Mouse (Mus musculus) embryonic facial prominence, embryonic 10.5 days (tissue): ENCODE measurements around the gene Nenf. TPM values are rescaled to one million over a fixed set of nuclear protein-coding genes. Genes with fewer than 3 reads are reported as not detected.
A peak's percentile ranks its signal among the peaks of the same experiment; 100 is the strongest.

Experiments used
- DNase-seq: peaks from one replicate; pipeline ENCODE4 v3.0.0-alpha.2; 2017; ENCODE audit warnings: low spot score
- H3K27ac ChIP-seq: fragments of 300-500 bp; sonication (generic); replicated peaks from 2 replicates; pipeline ENCODE4 v1.5.1; 2016; ENCODE audit warnings: mild to moderate bottlenecking
- H3K27me3 ChIP-seq: fragments of 300-500 bp; sonication (generic); replicated peaks from 2 replicates; pipeline ENCODE4 v1.6.1; 2016; ENCODE audit warnings: low read depth, mild to moderate bottlenecking; ENCODE audit not compliant: poor library complexity, severe bottlenecking
- H3K36me3 ChIP-seq: fragments of 300-500 bp; sonication (generic); replicated peaks from 2 replicates; pipeline ENCODE4 v1.6.1; 2016; ENCODE audit warnings: mild to moderate bottlenecking, moderate library complexity
- H3K4me1 ChIP-seq: fragments of 300-500 bp; sonication (generic); 2 replicates; pipeline ENCODE4 v1.6.1; 2016
- H3K4me3 ChIP-seq: fragments of 300-500 bp; sonication (generic); 2 replicates; pipeline ENCODE4 v1.5.1; 2016; ENCODE audit warnings: mild to moderate bottlenecking, moderate library complexity
- H3K9me3 ChIP-seq: fragments of 300-500 bp; sonication (generic); 2 replicates; pipeline ENCODE4 v1.6.1; 2016; ENCODE audit warnings: mild to moderate bottlenecking
- WGBS: fragments of 180-500 bp; shearing (Covaris S2); methylation state at CpG from one replicate; pipeline ENCODE4 v1.1.7; 2016; 5-methylcytosine and 5-hydroxymethylcytosine counted together
- polyA plus RNA-seq: library from polyadenylated mRNA; unstranded; fragments of >200 nt; fragmentation: Nextera tagmentation; extraction: Ambion mirVana; gene quantifications from 2 replicates; pipeline ENCODE4 v1.2.1, GENCODE M21; 2016

The Nenf gene
- polyA plus RNA-seq, 1 experiment from 2014 or later = 48.6 TPM

DNA sequence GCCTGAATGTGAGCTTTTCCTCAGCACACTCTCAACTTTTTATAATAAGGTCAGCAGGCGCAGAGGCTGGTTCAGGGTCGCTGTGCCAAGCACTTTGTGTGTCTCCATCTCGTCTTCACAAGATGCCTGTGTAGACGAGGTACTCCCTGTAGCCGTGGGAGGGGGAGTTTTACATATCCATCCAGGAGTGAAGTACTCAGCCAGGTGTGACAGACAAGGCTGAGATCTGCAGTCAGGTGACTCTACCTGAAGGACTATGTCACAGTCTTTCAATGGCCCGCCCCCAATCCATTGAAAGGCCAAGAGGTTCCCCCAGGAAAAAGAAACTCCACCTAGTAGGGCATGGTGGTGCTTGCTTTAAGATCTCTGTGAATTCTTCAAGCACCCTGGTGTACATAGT is 4.8 kb downstream of the Nenf start:
- Histone ChIP-seq H3K4me1 (peaks cover 20% of the 10 kb centered on the region), H3K9me3 (no peaks in the 10 kb centered on the region), H3K27me3 (no peaks in the 10 kb centered on the region), H3K4me3 (peak overlapping the region; percentile 71), H3K36me3 (peaks cover 6% of the 10 kb centered on the region), H3K27ac (0 out of 2 replicates have a peak overlapping the region, but pooled peaks have one; percentile 86)
- no peak for DNase-seq
- 80% methylated on average over 6 of the region's 6 CpGs for WGBS

DNA sequence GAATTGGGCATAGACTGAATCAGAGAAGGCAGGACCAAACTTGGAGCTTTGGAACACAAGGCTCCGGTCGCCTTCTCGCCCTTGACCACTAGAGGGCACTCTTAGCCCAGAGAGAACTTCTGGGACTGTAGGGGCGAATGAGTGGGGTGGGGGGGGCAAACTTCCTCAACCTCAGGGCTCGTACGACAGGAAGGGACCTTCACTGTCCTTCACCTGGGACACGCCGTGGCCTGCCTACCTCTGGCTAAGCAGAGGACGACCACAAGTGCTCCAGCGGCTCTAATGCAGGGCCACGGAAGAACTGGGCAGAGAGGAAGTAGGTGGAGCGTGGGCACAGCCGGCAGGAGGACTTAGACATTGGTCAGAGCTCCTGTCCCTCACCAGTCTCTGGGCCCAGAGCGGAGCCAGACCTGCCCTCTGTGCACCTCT is 5.5 kb downstream of the Nenf start:
- Histone ChIP-seq H3K4me1 (peaks cover 14% of the 10 kb centered on the region), H3K36me3 (peaks cover 13% of the 10 kb centered on the region), H3K4me3 (peak overlapping the region; percentile 71), H3K9me3 (no peaks in the 10 kb centered on the region), H3K27me3 (no peaks in the 10 kb centered on the region), H3K27ac (peak overlapping the region; percentile 86)
- WGBS = 2% methylated on average over 14 of the region's 14 CpGs
- peak; percentile 85 for DNase-seq

DNA sequence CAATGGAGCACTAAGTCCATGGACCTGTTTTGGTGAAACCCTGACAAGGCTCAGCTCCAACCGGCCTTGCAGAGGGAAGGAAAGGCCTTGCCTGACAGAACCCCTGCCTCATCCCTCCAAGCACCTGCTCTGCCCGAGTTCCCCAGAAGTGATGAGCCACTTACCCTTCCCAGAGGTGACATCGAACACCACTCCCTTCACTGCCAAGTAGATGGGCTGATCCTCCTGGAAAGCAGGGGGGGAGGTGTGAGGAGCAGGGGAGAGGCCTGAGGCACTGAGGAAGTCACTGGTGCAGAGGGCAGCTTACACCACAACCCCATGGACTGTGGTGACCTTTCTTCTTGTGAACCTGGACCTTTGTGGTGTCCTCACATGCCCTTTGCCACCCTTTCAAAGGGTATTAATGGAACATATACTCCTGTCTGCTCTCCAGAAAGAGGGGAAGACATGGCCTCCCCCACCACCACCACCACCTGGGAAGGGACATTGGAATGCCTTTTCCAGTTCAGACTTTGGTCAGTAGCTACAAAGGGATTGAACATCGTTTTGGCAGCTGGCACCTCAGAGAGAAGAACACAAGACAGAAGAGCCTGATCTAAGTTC is 6.6 kb downstream of the Nenf start:
- no peak for DNase-seq
- H3K4me3 ChIP-seq = no peak overlapping the region
- no peaks in the 10 kb centered on the region for H3K9me3 ChIP-seq
- peaks cover 19% of the 10 kb centered on the region for H3K36me3 ChIP-seq
- 69% methylated on average over 4 of the region's 4 CpGs for WGBS
- no peaks in the 10 kb centered on the region for H3K27me3 ChIP-seq
- H3K27ac ChIP-seq = no peak overlapping the region
- peaks cover 8% of the 10 kb centered on the region for H3K4me1 ChIP-seq

DNA sequence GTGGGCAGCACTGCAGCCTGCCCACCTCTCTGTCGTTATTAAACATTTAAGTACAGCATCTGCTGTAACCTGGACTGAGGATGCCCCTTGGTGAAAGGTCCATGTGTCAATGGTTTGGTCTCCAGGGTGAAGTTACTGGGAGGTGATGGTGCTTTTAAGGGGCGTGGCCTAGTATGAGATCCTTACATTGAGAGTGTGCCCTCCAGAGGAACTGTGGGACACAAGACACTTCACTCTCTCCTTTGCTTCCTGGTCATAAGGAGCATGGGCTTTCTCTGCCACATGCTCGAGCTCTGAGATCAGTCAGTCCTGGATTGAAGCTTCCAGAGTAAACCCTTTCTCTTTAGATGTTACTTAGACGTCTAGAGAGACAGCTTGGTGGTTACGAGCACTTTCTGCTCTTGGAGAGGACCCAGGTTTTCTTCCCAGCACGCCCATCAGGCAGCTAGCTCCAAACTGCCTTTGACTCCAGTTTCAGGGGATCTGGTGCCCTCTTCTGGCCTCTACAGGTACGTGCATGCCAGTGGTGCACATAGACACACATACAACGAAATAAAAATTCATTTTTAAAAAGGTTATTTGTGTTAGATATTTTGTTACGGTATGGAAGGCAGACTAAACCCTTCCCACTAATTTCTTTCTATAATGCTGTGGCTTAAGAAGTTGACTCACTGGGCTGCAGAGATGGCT is 10.1 kb downstream of the Nenf start:
- Histone ChIP-seq H3K36me3 (peaks cover 22% of the 10 kb centered on the region), H3K9me3 (no peaks in the 10 kb centered on the region), H3K4me3 (no peak overlapping the region), H3K27me3 (no peaks in the 10 kb centered on the region), H3K27ac (no peak overlapping the region), H3K4me1 (peaks cover 4% of the 10 kb centered on the region)
- WGBS = 79% methylated on average over 9 of the region's 9 CpGs
- DNase-seq = no peak

DNA sequence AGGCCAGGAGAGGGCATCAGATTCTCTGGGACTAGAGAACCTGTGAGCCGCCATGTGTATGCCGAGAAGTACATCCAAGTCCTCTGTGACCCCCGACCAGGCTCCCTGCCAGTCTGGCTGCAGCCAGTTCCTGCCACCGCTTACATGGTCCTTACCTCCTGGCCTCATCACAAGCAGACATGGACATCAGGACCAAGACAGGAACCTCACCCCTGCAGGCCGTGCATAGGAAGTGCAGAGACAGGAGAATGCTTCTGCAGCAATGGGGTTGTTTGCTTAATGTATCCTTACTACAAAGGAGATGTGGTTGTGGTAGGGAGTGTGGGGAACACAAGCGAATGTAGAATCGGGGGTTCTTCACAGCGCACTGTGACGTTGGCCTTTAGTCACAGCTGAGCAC is 11.7 kb downstream of the Nenf start:
- Histone ChIP-seq H3K9me3 (no peaks in the 10 kb centered on the region), H3K4me3 (no peak overlapping the region), H3K27ac (no peak overlapping the region), H3K36me3 (peaks cover 22% of the 10 kb centered on the region), H3K4me1 (peaks cover 7% of the 10 kb centered on the region), H3K27me3 (no peaks in the 10 kb centered on the region)
- DNase-seq = no peak
- WGBS = 86% methylated on average over 9 of the region's 9 CpGs

DNA sequence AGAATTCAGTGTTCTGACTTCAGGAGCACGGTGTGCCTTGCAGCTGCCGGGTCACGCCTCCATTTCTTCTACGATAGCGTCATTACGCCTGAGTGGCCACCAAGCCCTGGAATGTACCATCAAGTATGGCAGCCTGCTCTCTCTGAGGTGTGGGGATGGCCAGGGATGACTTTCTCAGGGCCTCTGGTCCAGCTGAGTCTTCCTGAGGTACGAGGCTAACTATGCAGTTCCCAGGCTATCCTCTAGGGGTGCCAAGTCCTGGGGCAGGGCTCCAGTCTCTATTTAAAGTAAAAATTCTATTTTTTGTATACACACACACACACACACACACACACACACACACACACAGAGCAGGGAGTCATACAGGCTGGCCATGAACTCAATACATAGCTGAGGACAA is 12.4 kb downstream of the Nenf start:
- no peaks in the 10 kb centered on the region for H3K27me3 ChIP-seq
- peaks cover 7% of the 10 kb centered on the region for H3K4me1 ChIP-seq
- 66% methylated on average over 7 of the region's 7 CpGs for WGBS
- no peak overlapping the region for H3K27ac ChIP-seq
- peak; percentile 39 for DNase-seq
- no peak overlapping the region for H3K4me3 ChIP-seq
- peaks cover 22% of the 10 kb centered on the region for H3K36me3 ChIP-seq
- no peaks in the 10 kb centered on the region for H3K9me3 ChIP-seq

DNA sequence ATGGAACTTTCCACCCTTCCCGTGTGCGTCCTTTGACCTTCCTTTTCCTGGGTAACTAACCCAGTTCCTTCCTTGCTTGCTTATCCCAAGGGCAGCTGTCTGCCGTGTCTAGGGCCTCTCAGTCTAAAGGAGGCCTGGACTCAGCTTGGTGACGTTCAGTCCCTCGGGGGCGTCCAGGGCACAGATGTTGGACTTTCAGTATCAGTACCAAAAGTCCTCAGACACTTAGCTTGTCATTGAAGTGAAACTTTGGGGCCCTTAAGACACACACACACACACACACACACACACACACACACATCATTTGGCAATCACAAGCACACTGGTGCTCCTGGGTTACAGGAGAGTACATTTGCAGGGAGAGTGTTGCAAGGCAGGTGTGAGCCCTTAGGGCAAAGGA is 13.8 kb downstream of the Nenf start:
- H3K4me1 ChIP-seq = peaks cover 11% of the 10 kb centered on the region
- no peak overlapping the region for H3K27ac ChIP-seq
- H3K9me3 ChIP-seq = no peaks in the 10 kb centered on the region

DNA sequence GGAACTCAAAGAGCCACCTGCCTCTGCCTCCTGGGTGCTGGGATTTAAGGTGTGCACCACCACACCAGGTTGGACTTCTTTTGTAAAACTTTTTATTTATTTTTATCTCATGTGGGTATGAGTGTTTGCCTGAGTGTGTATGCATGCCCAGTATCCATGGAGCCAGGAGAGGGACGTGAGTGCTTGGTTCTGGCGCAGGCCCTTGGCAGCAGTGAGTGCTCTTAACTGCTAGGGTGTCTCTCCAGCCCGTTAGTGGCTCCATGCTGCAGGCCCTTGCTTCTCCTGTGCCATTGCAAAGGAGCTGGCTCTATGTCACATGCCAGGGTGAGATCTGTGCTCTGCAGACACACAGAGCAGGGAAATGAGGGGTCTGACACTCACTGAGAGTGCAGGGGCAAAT is 14.3 kb downstream of the Nenf start:
- Histone ChIP-seq H3K9me3 (no peaks in the 10 kb centered on the region), H3K27ac (no peak overlapping the region), H3K27me3 (no peaks in the 10 kb centered on the region), H3K36me3 (peaks cover 18% of the 10 kb centered on the region), H3K4me3 (no peak overlapping the region), H3K4me1 (peaks cover 11% of the 10 kb centered on the region)
- no peak for DNase-seq
- WGBS = 80% methylated on average over 3 of the region's 3 CpGs

More for the DNA sequence above, 13.8 kb downstream of the Nenf start:
- 65% methylated on average over 6 of the region's 6 CpGs for WGBS
- Histone ChIP-seq H3K27me3 (no peaks in the 10 kb centered on the region), H3K4me3 (no peak overlapping the region), H3K36me3 (peaks cover 20% of the 10 kb centered on the region)
- DNase-seq = no peak

DNA sequence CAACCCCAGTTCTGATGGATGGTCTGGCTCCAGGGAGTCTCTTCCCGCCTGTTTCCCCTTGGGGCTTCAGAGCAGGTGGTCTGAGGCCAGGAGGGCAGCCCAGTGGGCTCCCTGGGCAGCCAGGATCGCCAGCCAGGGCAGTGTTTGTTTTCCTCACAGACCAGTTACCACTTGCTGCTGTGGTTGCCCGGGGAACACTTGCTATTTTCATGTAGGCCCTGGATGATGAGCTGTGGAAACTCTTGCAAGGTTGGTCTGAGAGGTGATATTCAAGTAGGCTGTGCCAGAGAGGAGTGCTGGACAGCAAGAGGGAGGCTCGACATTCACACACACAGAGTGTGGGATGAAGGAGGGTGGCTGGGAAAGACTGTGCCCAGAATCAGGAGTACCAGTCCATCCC is 16.1 kb downstream of the Nenf start:
- Histone ChIP-seq H3K4me1 (peaks cover 11% of the 10 kb centered on the region), H3K4me3 (no peak overlapping the region), H3K36me3 (peaks cover 8% of the 10 kb centered on the region; the same call in 1 of the 2 replicates), H3K27me3 (no peaks in the 10 kb centered on the region), H3K27ac (no peak overlapping the region), H3K9me3 (no peaks in the 10 kb centered on the region)
- no peak for DNase-seq
- 27% methylated on average over 4 of the region's 4 CpGs for WGBS

DNA sequence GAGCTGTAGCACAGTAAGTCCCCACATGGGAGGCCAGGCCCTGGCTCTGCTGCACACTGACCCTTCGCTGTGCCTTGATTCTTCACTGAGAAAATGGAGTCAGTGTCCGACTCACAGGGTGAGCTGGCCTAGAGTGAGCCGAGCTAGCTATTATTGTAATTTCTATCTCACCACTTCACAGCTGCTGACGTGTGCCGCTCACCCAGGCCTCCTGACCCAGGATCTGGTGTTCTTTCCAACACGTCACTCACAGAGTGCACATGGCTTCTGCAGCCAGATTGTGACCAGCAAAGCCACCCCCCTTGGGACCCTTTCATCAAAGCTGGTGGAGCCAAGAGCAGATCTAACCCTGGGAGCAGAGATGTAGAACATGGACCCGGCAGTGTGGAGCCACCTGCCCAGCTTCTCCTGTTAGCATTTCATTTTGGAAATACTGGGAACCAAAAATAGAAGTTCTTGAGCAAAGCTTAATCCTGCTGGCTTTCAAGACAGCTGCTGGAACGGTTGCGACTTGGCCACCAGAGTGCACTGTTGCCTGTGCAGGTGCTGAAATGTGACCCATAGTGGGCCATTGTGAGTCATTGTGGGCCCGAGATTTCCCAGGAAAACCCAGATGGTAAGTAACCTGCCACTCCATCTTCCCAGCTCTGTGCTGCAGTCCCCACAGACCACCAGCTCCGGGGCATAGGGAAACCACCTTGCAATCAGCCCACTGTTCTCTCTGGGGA is 18.6 kb downstream of the Nenf start:
- WGBS = 55% methylated on average over 11 of the region's 11 CpGs

DNA sequence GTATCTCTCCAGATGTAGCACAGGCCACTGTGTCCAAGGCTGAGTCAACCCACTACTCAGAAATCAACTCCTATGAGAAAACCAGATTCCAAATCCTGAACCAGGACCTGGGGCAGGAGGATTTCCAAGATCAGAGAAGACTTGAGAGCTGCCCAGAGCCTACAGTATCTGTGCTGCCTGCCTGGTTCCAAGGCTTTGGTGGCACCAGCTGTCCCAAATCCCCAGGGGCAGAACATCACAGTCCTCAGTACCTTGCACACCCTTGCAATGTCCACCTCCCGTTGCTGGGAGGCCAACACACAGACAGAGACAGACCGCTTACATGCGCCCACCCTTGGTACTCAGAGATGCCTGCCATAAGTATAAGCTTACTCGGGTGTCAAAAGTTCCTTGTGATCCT is 19.7 kb downstream of the Nenf start:
- Histone ChIP-seq H3K27ac (no peak overlapping the region), H3K4me1 (peaks cover 18% of the 10 kb centered on the region), H3K4me3 (no peak overlapping the region), H3K36me3 (no peaks in the 10 kb centered on the region), H3K9me3 (no peaks in the 10 kb centered on the region), H3K27me3 (no peaks in the 10 kb centered on the region)
- DNase-seq = no peak
- 93% methylated on average over 4 of the region's 4 CpGs for WGBS

More for the DNA sequence above, 18.6 kb downstream of the Nenf start:
- Histone ChIP-seq H3K27me3 (no peaks in the 10 kb centered on the region), H3K27ac (no peak overlapping the region; the same call in 1 of the 2 replicates), H3K36me3 (no peaks in the 10 kb centered on the region), H3K9me3 (no peaks in the 10 kb centered on the region), H3K4me3 (no peak overlapping the region), H3K4me1 (peaks cover 18% of the 10 kb centered on the region)
- peak; percentile 43 for DNase-seq

DNA sequence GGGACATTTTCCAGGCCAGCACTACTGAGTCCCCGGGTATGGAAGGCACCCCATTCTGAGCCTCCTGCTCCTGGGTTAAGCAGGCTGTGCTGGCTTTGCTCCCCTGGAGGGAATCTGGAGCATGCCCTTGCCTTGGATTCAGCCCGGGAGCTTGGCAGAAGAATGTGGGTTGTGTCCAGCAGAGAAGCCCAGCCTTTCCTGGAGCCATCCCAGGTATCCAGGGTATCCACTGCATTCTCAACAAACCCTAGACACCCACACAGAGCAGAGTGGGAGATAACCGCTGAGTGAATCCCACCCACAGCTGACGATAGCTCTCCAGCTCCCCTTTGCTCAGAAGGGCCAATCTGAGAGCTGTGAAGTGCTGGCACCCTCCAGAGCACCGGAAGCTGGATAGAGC is 21.5 kb downstream of the Nenf start:
- no peaks in the 10 kb centered on the region for H3K36me3 ChIP-seq
- no peaks in the 10 kb centered on the region for H3K27me3 ChIP-seq
- H3K27ac ChIP-seq = no peak overlapping the region
- H3K4me3 ChIP-seq = no peak overlapping the region
- no peaks in the 10 kb centered on the region for H3K9me3 ChIP-seq
- H3K4me1 ChIP-seq = peaks cover 15% of the 10 kb centered on the region; the same call in 1 of the 2 replicates
- 82% methylated on average over 5 of the region's 5 CpGs for WGBS
- no peak for DNase-seq
